Mouse (Mus musculus): Measurements from ENCODE around the gene Leap2.

The Leap2 gene

DNA sequence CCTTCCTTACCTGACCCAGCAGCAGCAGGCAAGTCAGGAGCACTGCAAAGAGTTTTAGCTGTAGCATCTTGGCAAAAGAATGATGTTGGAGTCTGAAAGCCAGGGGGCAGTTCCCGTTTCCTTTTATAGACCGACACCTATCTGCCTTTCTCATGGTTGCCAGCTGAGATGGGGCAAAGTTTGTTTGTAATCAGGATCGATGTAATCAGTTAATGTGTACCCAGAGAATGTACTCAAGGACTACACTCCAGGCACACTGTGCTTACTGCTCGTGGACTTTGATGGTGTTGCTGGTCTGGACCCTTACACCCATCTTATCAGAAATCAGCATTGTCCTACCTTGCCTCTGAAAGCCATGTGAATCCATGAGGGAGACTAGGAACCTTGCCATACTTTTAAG is at the start of gene Leap2:
Gene Leap2 (minus strand): TSS at position 135 of the 400 bp plus-strand sequence.
- no peak for DNase-seq (ENCODE audit: low read depth)

DNA sequence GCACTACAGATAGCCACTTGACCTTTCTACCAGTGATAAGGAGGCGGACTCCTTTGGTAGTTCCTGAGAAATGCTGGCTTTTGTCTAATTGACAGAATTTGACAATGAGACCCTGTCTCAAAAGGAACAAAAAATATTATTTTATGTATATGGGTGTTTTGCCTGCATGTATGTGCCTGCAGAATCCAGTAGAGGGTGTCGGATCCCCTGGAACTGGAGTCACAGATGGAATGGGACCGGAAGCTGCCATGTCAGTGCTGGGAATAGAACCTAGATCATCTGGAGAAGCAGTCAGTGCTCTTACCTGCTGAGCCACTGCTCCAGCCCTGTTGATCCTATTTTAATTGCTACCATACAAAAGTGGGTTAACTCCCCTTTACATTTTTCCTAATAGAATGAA is 49.7 kb upstream of the Leap2 start:
- DNase-seq (ENCODE audit: low read depth) = no peak

DNA sequence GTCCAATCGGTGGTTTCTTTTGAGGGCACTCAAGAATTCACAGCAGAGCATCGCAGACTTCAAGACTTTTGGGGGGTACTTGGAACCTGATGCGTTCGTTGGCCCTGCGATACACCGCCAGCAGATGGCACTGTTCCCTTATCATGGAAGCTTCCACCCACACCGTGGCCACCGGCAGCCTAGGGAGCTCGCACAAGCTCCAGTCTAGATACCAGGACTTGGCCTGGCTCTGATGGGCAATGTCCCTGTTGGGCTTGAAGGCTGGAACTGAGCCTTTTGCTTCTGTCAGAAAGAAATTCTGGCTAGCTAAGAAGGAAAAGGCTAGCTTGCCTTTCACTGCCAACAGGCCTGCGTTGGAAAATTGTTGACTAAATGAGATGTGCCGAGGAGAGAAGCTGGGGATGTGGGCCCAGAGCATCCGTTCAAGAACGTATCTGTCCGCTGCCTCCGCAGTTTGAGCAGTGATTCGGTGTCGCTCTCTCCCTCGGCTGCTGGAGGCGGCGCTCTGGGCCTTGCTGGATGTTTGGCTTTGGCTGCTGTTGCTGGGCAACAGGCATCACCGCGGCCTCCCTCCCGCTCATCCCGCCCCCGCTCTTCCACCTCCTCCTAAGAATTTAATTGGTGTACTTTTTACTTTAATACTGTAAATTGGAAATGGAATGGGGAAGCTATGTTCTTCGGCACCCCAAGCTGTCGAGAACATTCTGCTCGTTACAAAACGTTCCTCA is 47.2 kb upstream of the Leap2 start, which contains the start of gene Gm9837:
Gene Gm9837 (minus strand): TSS at position 512 of the 728 bp plus-strand sequence.
- DNase-seq (ENCODE audit: low read depth) = peak; percentile 71

DNA sequence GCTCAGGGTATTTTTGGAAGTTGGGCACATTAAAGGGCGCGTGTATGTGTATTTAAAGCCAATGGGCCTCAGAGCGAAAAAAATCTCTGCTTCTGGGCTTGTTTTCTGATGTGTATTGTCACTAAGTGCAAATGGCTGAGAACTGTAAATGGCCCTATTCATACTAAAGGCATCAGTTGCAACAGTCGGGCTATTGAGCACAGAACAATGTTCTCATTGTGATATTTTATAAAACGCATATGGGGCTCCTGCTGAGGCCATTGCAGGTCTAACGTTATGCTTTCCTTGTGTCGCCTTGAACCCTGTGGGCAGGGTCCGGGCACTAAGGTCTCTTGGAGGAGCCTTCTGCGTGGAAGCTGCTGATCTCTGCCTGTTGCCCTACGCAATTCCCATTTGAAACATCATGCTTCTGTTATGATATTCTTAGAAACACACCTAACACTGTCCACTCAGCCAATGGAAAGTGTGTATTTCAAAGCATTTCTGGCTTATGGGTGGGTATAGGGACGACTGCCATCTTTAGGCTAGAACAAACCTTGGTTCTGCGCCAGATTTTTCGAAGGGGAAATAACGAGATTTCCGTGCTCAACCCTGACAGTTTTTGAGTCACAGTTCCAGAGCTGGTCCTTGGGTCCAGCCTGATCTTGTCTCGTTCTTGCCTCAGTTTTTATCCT is 46.5 kb upstream of the Leap2 start:
- DNase-seq (ENCODE audit: low read depth) = no peak

DNA sequence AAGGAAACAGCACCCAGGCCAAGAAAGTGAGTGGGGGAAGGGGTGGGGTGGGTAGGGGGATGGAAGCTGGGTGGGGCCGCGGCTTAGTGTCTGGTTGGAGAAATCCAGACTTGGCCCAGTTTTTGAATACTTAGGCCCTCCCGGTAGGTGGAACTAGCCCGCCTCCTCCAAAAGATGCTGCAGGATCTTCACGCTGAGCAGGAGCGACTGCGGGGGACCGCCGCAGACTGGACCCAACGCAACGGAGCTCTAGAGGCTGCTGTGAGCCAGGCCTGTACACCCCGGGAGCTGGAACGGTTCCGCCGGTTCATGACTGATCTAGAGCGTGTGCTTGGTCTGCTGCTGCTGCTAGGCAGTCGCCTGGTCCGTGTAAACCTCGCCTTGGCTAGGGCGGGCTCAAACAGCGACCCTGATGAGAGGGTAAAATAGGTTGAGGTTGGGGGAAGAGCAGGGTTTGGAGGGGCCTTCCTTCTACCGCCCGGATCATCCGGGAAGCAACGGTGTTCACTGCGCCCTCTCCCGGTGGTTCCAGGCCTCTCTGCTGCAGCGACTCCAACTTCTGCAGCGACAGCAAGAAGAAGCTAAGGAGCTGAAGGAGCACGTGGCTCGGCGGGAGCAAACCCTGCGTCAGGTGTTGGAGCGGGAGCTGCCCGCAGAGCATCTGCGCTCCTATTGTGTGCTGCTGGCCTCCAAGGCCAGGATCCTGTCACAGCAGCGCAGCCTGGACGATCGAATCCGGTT is 43.4 kb upstream of the Leap2 start:
- DNase-seq (ENCODE audit: low read depth) = no peak

DNA sequence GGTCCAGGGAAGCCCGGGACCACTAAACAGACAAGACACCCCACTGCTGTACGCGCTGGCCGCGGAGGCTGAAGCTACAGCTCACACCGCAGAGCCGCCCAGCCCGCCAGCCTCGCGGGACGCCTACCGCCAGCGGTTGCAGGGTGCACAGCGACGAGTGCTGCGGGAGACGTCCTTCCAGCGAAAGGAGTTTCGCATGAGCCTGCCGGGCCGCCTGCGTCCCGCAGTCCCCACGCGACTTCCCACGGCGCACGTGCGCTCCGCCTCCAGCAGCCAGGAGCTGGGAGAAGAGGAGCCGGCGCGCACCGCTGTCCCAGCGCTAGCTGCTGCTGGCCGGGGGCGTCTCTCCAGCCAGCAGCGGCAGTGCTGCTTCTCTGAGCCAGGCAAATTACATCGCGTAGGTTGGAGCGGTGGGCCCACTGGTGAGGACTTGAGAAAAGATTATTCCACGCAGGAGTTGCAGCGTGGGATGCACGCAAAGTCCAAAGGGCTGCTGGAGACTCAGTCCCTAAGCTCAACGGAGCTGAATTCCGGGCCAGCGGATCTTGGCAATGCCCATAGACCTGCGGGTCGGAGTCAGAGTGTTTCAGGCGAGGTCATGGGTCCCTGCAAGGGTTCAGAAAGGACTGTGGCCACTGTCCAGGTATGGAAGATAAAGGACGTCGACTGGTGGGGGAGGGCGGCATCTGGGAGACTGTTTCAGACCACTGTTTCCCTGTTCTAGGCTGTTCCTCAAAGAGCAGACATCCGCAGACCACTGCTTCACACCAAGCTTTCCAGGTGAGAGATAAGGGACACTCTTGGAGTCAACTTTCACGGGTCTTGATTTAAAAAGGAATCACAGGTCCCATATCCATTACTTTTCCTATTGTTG is 40.8 kb upstream of the Leap2 start:
- DNase-seq (ENCODE audit: low read depth) = no peak

DNA sequence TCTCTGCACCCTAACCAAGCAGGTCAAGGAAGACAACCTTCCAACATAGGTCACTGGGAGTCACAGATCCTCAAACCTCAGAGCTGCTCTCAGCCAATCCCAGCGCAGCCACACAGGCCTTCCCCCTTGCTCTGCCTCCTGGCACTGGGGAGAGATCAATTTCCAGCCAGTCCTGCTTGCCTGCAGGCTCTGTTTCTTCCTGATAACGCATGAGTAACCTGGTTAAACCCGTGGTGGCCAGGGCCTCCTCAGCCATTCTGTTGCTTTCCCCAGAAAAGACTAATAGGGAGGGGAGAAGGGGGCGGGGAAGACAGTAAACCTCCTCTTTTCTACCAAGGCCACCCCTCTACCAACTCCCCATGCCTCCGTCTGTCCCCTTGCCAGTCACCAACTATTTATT is 38.8 kb upstream of the Leap2 start:
- DNase-seq (ENCODE audit: low read depth) = no peak

DNA sequence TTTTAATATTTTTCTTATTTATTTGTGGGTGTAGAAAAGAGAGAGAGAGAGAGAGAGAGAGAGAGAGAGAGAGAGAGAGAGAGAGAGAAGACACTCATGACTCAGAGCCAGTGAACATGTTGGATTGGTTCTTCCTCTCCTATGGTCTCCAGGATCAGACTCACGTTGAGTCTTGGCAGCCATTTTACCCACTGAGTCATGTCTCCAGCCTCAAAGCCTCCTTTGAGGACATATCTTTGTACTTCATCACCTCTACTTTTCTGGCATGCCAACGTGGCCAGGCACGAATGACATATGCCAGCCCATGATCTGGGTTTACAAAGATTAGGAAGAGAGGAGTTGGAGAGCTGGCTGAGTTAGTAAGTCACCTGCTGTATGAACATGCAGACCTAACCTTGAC is 37.2 kb upstream of the Leap2 start:
- DNase-seq (ENCODE audit: low read depth) = peak; percentile 74

DNA sequence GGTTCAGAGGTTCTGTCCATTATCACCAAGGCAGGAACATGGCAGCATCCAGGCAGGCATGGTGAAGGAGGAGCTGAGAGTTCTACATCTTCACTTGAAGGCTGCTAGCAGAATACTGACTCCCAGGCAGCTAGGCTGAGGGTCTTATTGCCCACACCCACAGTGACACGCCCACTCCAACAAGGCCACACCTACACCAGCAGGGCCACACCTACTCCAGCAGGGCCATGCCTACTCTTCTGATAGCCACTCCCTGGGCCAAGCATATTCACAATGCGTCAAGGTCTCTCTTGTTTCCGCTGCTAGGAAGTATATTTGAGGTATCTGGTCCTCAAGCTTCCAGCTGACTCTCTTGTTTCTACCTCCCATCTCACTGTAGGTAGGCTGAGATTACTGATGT is 36.0 kb upstream of the Leap2 start:
- no peak for DNase-seq (ENCODE audit: low read depth)

DNA sequence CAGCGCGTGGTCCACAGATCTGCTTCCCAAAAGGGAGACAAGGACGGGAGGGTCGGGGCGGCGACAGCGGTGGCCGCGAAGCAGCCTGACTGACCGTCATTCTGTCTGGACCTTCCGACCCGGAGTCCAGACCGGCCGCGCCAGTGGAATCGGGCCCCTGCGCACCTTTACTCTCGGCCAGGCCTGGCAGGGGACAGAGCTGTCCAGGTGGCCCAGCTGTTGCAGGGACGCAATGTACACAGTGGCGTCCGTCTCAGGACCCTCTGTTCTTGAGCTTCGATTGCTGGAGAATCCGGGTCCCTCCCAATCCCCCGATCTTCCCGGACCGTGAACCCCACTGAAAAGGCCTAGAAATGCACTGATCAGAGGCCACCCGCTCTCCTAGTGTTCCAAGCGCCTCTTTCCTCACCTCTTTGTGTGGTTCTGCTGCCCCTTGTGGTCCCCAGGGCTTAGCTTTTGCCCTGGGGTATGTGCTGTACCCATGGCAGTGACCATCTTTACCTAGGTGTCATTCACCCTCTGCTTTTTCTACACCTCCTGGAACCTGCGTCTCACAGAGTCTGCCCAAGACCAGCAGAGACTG is 34.5 kb upstream of the Leap2 start:
- no peak for DNase-seq (ENCODE audit: low read depth)

DNA sequence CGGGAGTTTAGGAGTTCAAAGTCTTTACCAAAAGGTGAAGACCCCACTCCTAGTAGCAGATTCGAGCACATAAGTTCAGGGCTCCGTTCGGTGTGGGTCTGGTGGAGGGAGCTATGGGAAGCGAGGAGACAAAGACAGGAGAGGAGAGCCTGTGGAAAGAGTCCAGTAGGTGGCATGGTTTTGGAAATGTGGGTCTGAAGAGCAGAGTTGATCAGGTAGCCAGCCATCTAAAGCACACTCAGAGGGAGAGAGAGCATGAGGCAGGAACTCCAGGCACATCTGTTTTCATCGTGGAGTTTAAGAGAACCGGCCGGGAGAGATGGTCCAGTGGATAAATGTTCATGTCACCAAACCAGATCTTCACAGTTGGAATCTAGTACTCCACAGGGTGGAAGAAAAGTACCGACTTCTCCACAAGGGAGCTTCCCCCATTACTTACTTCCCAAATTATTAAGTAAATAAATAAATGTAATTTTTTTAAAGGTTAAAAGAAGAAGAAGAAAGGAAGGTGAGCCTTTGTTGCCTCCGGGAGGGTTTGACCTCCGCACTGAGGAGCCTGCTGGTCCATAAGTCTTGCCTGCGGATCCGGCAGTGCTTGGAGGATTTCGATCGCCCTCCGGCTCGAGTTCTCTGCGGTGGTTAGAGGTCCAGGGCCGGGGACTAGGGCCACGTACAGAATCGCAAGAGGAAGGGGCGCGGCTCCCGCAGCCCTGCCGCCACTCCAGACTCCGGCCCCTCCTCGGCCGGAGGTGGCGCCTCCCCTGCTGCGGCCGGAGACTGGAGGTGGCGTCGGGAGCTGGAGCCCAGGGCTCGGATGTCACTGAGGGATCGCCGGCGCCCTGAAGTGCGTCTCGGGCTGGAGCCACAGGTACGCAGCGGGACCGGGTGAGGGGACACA is 33.8 kb upstream of the Leap2 start, which contains the start of the genes Gm10447 and Shroom1:
Gene Gm10447 (minus strand): TSS at position 637 of the 898 bp plus-strand sequence.
Gene Shroom1 (plus strand): TSS at position 732 of the 898 bp plus-strand sequence.
- no peak for DNase-seq (ENCODE audit: low read depth)

DNA sequence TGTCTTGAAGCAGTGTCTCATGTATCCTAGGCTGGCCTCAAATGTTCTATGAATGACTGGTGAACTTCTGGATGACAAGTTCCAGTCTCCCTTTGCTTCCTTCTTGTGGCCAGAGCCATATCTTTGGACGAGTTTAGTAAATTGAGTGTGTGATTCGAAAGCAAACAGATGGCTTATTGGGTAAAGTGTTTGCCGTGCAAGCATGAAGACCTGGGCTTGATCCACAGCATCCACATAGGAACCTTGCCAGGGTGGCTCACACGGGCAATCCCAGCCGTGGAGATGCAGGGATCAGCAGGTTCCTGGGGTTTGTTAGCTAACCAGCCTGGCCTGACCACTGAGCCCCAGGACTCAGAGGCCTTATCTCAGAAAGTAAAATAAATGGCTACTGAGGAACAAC is 30.1 kb upstream of the Leap2 start:
- DNase-seq (ENCODE audit: low read depth) = no peak

DNA sequence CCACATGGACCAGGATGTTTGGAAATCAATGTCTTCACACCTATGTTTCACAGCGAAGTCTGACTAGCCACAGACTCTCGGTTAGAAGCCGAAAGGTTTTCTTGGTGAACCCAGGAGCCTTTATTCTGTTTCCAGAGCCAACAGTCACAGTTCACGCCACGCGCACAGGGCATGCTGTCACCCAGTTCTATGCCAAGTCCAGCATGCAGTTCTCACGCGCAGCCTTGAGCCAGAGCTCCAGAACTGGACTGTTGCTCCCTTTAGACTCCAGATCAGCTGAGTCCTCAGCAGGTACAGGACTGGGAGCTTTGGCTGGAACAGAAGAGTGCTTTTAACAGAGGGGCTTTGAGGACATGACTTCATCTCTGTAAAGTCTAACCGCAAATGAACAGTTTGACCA is 29.4 kb upstream of the Leap2 start:
- no peak for DNase-seq (ENCODE audit: low read depth)

DNA sequence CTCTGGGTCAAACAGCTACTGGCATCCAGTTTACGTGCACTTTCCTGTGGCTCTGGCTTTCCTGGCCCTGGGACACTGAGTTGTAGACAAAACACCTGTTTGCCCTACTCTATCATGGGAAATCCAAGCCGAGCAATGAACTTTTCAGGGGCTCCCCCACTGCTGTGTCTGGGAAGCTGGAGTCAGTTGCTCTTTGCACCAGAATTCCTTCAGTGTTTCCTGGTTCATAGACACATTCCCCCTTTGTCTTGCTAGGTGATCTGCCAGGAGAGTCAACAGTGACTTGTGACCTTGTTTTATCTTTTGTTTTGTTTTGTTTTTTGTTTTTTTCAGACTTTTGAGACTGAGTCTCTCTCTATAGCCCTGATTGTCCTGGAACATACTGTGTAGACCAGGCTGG is 28.4 kb upstream of the Leap2 start:
- no peak for DNase-seq (ENCODE audit: low read depth)

DNA sequence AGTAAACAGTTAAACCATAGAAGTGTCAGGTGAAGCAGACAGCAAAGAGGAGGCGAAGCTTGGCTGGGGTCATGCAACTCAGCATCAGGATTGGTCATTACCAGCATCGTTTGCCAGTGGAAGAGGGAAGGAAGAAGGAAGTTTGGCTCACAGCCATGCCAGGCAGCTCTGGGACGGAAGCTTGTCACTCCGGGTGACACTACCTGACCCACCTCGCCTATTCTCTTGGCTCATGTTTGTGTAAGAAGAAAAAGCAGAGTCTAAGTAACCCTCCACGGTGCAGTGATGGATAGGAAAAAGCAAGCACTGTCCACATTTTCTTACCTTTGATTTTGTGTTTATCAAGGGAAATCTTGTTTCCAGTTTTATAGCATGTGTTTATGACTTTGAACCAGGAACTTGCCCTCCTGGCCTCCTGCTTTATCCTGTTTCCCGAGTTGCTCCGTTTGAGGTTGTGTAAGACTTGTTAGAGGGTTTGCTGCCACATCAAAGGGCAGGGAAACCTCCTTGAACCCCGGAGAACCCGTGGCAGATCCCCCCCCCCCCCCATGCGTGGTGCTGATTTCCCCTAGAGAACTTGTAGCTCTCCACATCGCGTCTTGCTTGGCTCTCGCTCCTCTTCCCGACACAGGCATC is 27.2 kb upstream of the Leap2 start:
- no peak for DNase-seq (ENCODE audit: low read depth)

DNA sequence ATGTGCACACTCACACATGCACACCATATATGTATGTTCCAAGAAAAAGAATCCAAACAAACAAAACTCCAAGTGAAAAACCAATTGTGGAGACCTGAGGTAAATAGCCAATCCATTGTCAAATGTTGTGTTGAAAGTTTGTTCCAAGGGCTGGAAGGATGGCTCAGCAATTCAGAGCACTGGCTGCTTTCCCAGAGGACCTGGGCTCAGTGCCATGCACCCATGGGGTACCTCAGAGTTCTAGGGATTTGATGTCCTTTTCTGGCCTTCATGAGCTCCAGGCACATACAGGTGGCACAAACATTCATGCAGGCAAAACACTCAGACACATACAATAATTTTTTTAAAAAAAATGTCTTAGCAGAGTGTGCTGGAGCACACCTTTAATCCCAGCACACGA is 25.6 kb upstream of the Leap2 start:
- no peak for DNase-seq (ENCODE audit: low read depth)

DNA sequence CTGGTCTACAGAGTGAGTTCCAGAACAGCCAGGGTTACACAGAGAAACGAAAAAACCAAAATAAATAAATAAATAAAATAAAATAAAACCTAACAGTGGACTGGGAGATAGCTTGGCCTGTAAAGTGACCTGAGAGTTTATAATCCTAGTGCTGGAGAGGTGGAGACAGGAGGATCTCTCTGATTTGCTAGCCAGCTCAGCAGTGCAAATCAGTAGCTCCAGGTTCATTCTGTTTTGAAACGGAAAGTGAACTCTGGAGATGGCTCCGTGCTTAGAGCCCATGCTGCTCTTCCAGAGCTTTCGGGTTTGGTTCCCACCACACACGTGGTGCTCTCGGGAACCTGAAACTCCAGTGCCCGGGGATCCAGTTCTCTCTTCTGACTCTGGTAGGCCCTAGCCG is 25.0 kb upstream of the Leap2 start:
- no peak for DNase-seq (ENCODE audit: low read depth)

DNA sequence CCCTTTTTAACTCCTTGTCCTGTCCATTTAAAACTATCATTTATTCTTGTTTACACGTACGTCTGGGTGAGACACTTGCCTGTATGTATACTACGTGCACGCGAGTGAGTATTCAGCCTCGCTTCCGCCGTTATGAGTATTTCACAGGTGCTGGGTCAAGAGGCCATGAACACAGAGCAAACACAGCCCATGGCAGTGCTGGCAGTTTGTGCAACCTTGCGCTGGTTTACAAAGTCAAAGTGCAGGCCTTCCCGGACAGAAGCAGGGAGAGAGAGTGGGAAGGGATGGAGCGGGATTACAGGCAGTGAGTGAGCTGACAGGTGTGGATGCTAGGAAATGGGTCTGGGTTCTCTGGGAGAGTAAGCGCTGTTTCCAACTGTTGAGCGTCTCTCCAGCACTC is 23.2 kb upstream of the Leap2 start:
- no peak for DNase-seq (ENCODE audit: low read depth)

DNA sequence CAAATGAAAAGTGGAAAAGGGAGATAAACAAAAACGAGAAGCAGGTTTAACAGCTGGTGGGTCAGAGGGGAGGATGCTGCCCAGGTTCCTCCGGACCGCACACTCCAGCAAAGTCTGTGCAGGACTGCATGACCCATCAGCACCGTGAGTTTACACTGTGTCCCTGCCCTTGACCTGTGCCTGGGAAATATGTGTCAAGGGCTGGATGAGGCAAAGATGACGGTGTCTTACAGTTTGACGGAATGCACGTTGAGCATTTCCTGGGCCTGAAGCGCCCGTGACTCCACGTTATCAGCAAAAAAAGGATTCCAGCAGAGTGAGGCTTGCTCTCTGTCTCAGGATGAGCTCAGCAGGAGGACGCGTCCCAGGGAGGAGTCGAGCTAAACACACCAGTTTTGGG is 22.6 kb upstream of the Leap2 start:
- DNase-seq (ENCODE audit: low read depth) = no peak

DNA sequence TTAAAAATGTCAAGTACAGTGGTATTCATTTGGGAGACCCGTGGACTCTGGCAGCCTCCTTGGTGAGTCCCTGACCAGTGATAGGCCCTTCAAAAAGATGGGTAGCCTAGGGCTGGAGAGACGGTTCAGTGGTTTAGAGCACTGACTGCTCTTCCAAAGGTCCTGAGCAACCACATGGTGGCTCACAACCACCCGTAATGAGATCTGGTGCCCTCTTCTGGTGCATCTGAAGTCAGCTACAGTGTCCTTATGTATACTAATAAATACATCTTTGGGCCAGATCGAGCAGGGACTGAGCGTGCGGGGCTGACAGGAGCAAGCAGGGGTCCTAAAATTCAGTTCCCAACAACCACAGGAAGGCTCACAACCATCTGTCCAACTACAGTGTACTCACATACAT is 20.9 kb upstream of the Leap2 start:
- no peak for DNase-seq (ENCODE audit: low read depth)
